Mouse (Mus musculus): ENCODE measurements around the gene Fam50b.

The Fam50b gene

DNA sequence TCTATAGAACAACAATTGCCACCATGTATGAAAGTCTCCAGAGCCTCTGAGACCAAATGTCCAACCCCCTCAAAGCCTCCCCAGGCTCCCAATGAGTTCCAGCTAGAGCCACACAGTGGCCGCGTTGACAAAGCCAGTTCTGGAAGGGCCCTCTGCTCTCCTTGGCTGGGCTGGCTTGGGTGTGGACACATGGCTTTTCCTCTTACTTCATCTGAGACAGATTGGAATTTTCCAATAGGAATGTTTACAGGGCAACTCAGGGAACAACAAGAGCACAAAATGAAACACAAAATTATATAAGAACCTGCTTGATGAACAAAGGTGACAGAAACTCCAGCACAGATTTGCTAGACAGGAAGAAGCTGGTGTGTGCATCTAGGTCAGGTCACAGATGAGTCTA, 59.8 kb downstream of the Fam50b start:
- DNase-seq (ENCODE audit: low read depth, low spot score): no peak

Data from telencephalon, adult 2 months (tissue).